Mouse (Mus musculus) kidney, postnatal 0 days (tissue): ENCODE measurements at regions not wholly inside any gene's neighbourhood (a gene's known extent, or its start where the extent isn't known, plus 50 kb on each side); places are given as distances from the start of the nearest gene placed in this dataset.

ENCODE experiments used
- ATAC-seq: fragments of 200-750 bp; cut with Nextera tagmentation; replicated peaks from 2 replicates; pipeline ENCODE4 v1.8.0; 2017; ENCODE audit warnings: low read depth, moderate number of reproducible peaks, moderate TSS enrichment, moderate library complexity; ENCODE audit not compliant: low FRiP score
- DNase-seq: peaks from one replicate; pipeline ENCODE4 v3.0.0-alpha.2; 2016; ENCODE audit warnings: low spot score
- H3K27ac ChIP-seq: fragments of 300-500 bp; sonication (generic); 2 replicates; pipeline ENCODE4 v1.5.1; 2014; ENCODE audit warnings: mild to moderate bottlenecking
- H3K27me3 ChIP-seq: fragments of 300-500 bp; sonication (generic); 2 replicates; pipeline ENCODE4 v1.6.1; 2014; ENCODE audit warnings: low read length, mixed read lengths; ENCODE audit not compliant: insufficient read depth
- H3K36me3 ChIP-seq: fragments of 300-500 bp; sonication (generic); 2 replicates; pipeline ENCODE4 v1.6.1; 2014; ENCODE audit warnings: low read length, mixed read lengths; ENCODE audit not compliant: insufficient read depth
- H3K4me1 ChIP-seq: fragments of 300-500 bp; sonication (generic); replicated peaks from 2 replicates; pipeline ENCODE4 v1.6.1; 2014; ENCODE audit warnings: antibody characterized with exemption, low read length, mixed read lengths; ENCODE audit not compliant: insufficient read depth
- H3K4me2 ChIP-seq: fragments of 300-500 bp; sonication (generic); 2 replicates; pipeline ENCODE4 v1.6.1; 2014; ENCODE audit warnings: mild to moderate bottlenecking, low read length, moderate library complexity, mixed read lengths
- H3K4me3 ChIP-seq: fragments of 300-500 bp; sonication (generic); replicated peaks from 2 replicates; pipeline ENCODE4 v1.5.1; 2014; ENCODE audit warnings: low read depth, low read length
- H3K9ac ChIP-seq: fragments of 300-500 bp; sonication (generic); 2 replicates; pipeline ENCODE4 v1.6.1; 2014; ENCODE audit warnings: low read depth, low read length
- H3K9me3 ChIP-seq: fragments of 300-500 bp; sonication (generic); replicated peaks from 2 replicates; pipeline ENCODE4 v1.6.1; 2016; ENCODE audit warnings: low read length, inconsistent platforms, mixed read lengths
- CTCF ChIP-seq: IDR thresholded peaks from 2 replicates; pipeline ENCODE4 v1.5.1; 2016; ENCODE audit warnings: antibody characterized with exemption, low read depth, mild to moderate bottlenecking, moderate library complexity
- whole genome bisulfite sequencing: fragments of 180-500 bp; shearing (Covaris S2); extraction: QIAGEN DNeasy Blood & Tissue Kit; methylation state at CpG from one replicate; pipeline ENCODE4 v1.1.7; 2014; 5-methylcytosine and 5-hydroxymethylcytosine counted together

GRCm38 (mm10) chr5:119530009-119530408, 140.5 kb upstream of the Tbx3 start:
- no peak for TF ChIP-seq CTCF
- Histone ChIP-seq H3K27ac (no peak overlapping the region), H3K4me1 (no peaks in the 10 kb centered on the region), H3K9me3 (no peaks in the 10 kb centered on the region), H3K27me3 (no peaks in the 10 kb centered on the region), H3K9ac (no peak overlapping the region), H3K4me2 (no peak overlapping the region), H3K4me3 (no peak overlapping the region), H3K36me3 (no peaks in the 10 kb centered on the region)
- DNase-seq = no peak
- no peak for ATAC-seq
- 56% methylated on average over 8 of the region's 8 CpGs for WGBS

GRCm38 (mm10) chr5:119534946-119535345, 135.5 kb upstream of the Tbx3 start:
- WGBS = 70% methylated on average over 5 of the region's 5 CpGs
- DNase-seq = no peak
- no peak overlapping the region for H3K4me3 ChIP-seq
- ATAC-seq = no peak
- no peak for TF ChIP-seq CTCF
- no peaks in the 10 kb centered on the region for H3K27me3 ChIP-seq
- H3K36me3 ChIP-seq = no peaks in the 10 kb centered on the region
- H3K9ac ChIP-seq = no peak overlapping the region
- H3K4me1 ChIP-seq = no peaks in the 10 kb centered on the region
- H3K4me2 ChIP-seq = no peak overlapping the region
- H3K9me3 ChIP-seq = no peaks in the 10 kb centered on the region
- no peak overlapping the region for H3K27ac ChIP-seq

GRCm38 (mm10) chr5:119542836-119543235, 127.6 kb upstream of the Tbx3 start:
- Histone ChIP-seq H3K36me3 (no peaks in the 10 kb centered on the region), H3K4me3 (no peak overlapping the region), H3K27ac (no peak overlapping the region), H3K4me2 (no peak overlapping the region), H3K9ac (no peak overlapping the region), H3K27me3 (0 out of 2 replicates have a peak, but pooled peaks cover 3% of the 10 kb centered on the region), H3K9me3 (no peaks in the 10 kb centered on the region), H3K4me1 (no peaks in the 10 kb centered on the region)
- DNase-seq = no peak
- no peak for TF ChIP-seq CTCF
- WGBS = 86% methylated on average over 11 of the region's 11 CpGs
- ATAC-seq = no peak

GRCm38 (mm10) chr5:119543716-119544115, 126.8 kb upstream of the Tbx3 start:
- DNase-seq (no peak), ATAC-seq (no peak)
- no peaks in the 10 kb centered on the region for H3K4me1 ChIP-seq
- H3K27ac ChIP-seq = no peak overlapping the region
- H3K36me3 ChIP-seq = no peaks in the 10 kb centered on the region
- H3K9ac ChIP-seq = no peak overlapping the region
- 0 out of 2 replicates have a peak, but pooled peaks cover 3% of the 10 kb centered on the region for H3K27me3 ChIP-seq
- H3K4me3 ChIP-seq = no peak overlapping the region
- no peak overlapping the region for H3K4me2 ChIP-seq
- H3K9me3 ChIP-seq = no peaks in the 10 kb centered on the region
- WGBS = 86% methylated on average over 6 of the region's 6 CpGs
- TF ChIP-seq CTCF = no peak

GRCm38 (mm10) chr5:119544681-119545080, 125.8 kb upstream of the Tbx3 start:
- ATAC-seq (no peak), DNase-seq (no peak)
- Histone ChIP-seq H3K27ac (no peak overlapping the region), H3K9me3 (no peaks in the 10 kb centered on the region), H3K4me1 (no peaks in the 10 kb centered on the region), H3K36me3 (no peaks in the 10 kb centered on the region), H3K9ac (no peak overlapping the region), H3K4me3 (no peak overlapping the region), H3K27me3 (0 out of 2 replicates have a peak, but pooled peaks cover 3% of the 10 kb centered on the region), H3K4me2 (no peak overlapping the region)
- 55% methylated on average over 11 of the region's 11 CpGs for WGBS
- no peak for TF ChIP-seq CTCF

- H3K9me3 ChIP-seq = no peaks in the 10 kb centered on the region
- no peak overlapping the region for H3K9ac ChIP-seq
- DNase-seq = no peak
- WGBS = 72% methylated on average over 19 of the region's 19 CpGs
- H3K4me3 ChIP-seq = no peak overlapping the region
- H3K4me1 ChIP-seq = no peaks in the 10 kb centered on the region
- 0 out of 2 replicates have a peak, but pooled peaks cover 3% of the 10 kb centered on the region for H3K27me3 ChIP-seq
- no peak for TF ChIP-seq CTCF
- no peaks in the 10 kb centered on the region for H3K36me3 ChIP-seq
- no peak overlapping the region for H3K4me2 ChIP-seq
- H3K27ac ChIP-seq = no peak overlapping the region
- no peak for ATAC-seq
Observed at GRCm38 (mm10) chr5:119547070-119547469, 123.4 kb upstream of the Tbx3 start.

GRCm38 (mm10) chr5:119550916-119551315, 119.6 kb upstream of the Tbx3 start:
- ATAC-seq = no peak
- no peak overlapping the region for H3K9ac ChIP-seq
- 55% methylated on average over 6 of the region's 6 CpGs for WGBS

More at GRCm38 (mm10) chr5:119550916-119551315, 119.6 kb upstream of the Tbx3 start:
- Histone ChIP-seq H3K4me2 (no peak overlapping the region), H3K27ac (no peak overlapping the region), H3K9me3 (no peaks in the 10 kb centered on the region), H3K36me3 (no peaks in the 10 kb centered on the region), H3K4me3 (no peak overlapping the region), H3K4me1 (no peaks in the 10 kb centered on the region), H3K27me3 (0 out of 2 replicates have a peak, but pooled peaks cover 3% of the 10 kb centered on the region)
- no peak for DNase-seq
- no peak for TF ChIP-seq CTCF
